Mouse (Mus musculus): ENCODE results near the gene Epb41l3.
"Not testable (repeated sequence)": the region's sequence is repeated elsewhere in the genome, so short reads cannot be mapped to it uniquely, and the experiment has no call there.

Gene Epb41l3

GRCm38 (mm10) chr17:69105799-69106401, 30.4 kb downstream of the Epb41l3 start:
- DNase-seq (ENCODE audit: low spot score), result no peak

- DNase-seq (ENCODE audit: low spot score), result no peak
These were observed 33.7 kb downstream of the Epb41l3 start for GRCm38 (mm10) chr17:69109216-69109615.

- no peak for DNase-seq (ENCODE audit: low spot score)
These were observed 36.7 kb downstream of the Epb41l3 start for GRCm38 (mm10) chr17:69112232-69112631.

GRCm38 (mm10) chr17:69119183-69119582, 43.7 kb downstream of the Epb41l3 start:
- DNase-seq (ENCODE audit: low spot score), result no peak

- DNase-seq (ENCODE audit: low spot score), result no peak
These were observed 45.3 kb downstream of the Epb41l3 start for GRCm38 (mm10) chr17:69120533-69121358.

GRCm38 (mm10) chr17:69122403-69122802, 46.9 kb downstream of the Epb41l3 start:
- not testable (repeated sequence) for DNase-seq (ENCODE audit: low spot score)

- no peak for DNase-seq (ENCODE audit: low spot score)
These were observed 52.0 kb downstream of the Epb41l3 start for GRCm38 (mm10) chr17:69127436-69127835.

- DNase-seq (ENCODE audit: low spot score), result no peak
These were observed 52.5 kb downstream of the Epb41l3 start for GRCm38 (mm10) chr17:69127981-69128380.

GRCm38 (mm10) chr17:69129434-69129833, 54.0 kb downstream of the Epb41l3 start:
- DNase-seq (ENCODE audit: low spot score), result no peak

- no peak for DNase-seq (ENCODE audit: low spot score)
These were observed 67.5 kb downstream of the Epb41l3 start for GRCm38 (mm10) chr17:69143017-69143416.

- no peak for DNase-seq (ENCODE audit: low spot score)
These were observed 75.3 kb downstream of the Epb41l3 start for GRCm38 (mm10) chr17:69150826-69151225.

- no peak for DNase-seq (ENCODE audit: low spot score)
These were observed 75.8 kb downstream of the Epb41l3 start for GRCm38 (mm10) chr17:69151281-69151680.

- DNase-seq (ENCODE audit: low spot score), result no peak
These were observed 79.6 kb downstream of the Epb41l3 start for GRCm38 (mm10) chr17:69155034-69155433.

- no peak for DNase-seq (ENCODE audit: low spot score)
These were observed 81.1 kb downstream of the Epb41l3 start for GRCm38 (mm10) chr17:69156522-69157100.

GRCm38 (mm10) chr17:69157101-69157808, 81.8 kb downstream of the Epb41l3 start:
- DNase-seq (ENCODE audit: low spot score), result no peak

GRCm38 (mm10) chr17:69157809-69158185, 82.3 kb downstream of the Epb41l3 start:
- no peak for DNase-seq (ENCODE audit: low spot score)

- DNase-seq (ENCODE audit: low spot score), result no peak
These were observed 83.2 kb downstream of the Epb41l3 start for GRCm38 (mm10) chr17:69158690-69159089.

- no peak for DNase-seq (ENCODE audit: low spot score)
These were observed 87.2 kb downstream of the Epb41l3 start for GRCm38 (mm10) chr17:69162731-69163130.

- DNase-seq (ENCODE audit: low spot score), result no peak
These were observed 101.5 kb downstream of the Epb41l3 start for GRCm38 (mm10) chr17:69176949-69177501.

- no peak for DNase-seq (ENCODE audit: low spot score)
These were observed 102.5 kb downstream of the Epb41l3 start for GRCm38 (mm10) chr17:69177954-69178353.

GRCm38 (mm10) chr17:69180905-69181559, 105.5 kb downstream of the Epb41l3 start:
- no peak for DNase-seq (ENCODE audit: low spot score)

All from ovary, adult 18-20 months (tissue).